Mouse (Mus musculus) spleen, postnatal 36 days (tissue): ENCODE results near the gene Serpinb9f.
"Not testable (repeated sequence)": the region's sequence is repeated elsewhere in the genome, so short reads cannot be mapped to it uniquely, and the experiment has no call there.

ENCODE experiments used
- DNase-seq, 2 experiments: peaks; one replicate each; pipeline ENCODE4 v3.0.0; 2022; ENCODE audit warnings: low spot score in 2 of 2, mixed read lengths in 1 of 2

Serpinb9f gene

DNA sequence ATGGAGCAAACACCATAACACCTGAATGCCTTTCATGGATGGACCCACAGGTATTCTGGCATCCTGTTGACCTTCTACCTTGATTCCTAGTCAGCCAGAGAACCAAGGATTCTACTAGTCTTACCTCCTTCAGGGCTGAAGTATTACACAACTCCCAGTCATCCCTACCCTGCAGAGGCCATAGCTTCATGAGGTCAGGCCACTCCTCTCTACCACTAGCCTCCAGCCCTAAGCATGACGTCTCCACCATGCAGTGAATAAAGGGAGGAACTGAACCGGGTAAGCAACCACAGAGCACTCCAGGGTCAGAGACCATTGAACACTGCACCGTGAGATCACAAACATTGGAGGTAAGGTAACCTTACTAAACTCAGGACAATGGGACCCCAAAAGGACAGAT, at the start of gene Serpinb9f:
TSS of gene Serpinb9f (plus strand) at position 301 of the 400 bp plus-strand sequence.
- DNase-seq, result not testable (repeated sequence)

DNA sequence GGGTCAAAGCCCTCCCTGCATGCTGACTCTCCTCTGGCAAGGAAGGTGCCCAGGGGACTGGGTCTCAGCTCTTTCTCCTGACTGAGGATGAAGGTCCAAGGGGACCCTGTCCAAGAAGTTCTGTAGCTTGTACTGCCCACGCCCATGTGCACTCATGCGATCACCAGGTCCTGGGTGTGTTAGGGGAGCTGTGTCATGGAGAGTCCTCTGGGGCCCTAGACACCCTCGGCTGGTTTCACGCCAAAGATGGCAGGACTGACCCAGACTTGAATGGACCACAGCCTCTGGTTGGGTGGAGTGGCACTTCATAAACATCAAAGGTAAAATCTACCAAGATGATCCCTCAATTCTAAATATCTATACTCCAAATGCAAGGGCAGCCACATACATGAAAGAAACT, 15.2 kb upstream of the Serpinb9f start:
- DNase-seq, result not testable (repeated sequence)

- DNase-seq, result not testable (repeated sequence)
Observed at GRCm38 (mm10) chr13:33356666-33357065, 32.8 kb downstream of the Serpinb9f start.
